Mouse (Mus musculus) bone marrow macrophage, adult 2 months (primary cell): ENCODE results near the gene Tnfaip2.

Experiments used
- CTCF ChIP-seq: IDR thresholded peaks from 2 replicates; pipeline ENCODE4 v1.5.1; 2012; ENCODE audit warnings: low read depth, mild to moderate bottlenecking, low read length, moderate library complexity
- POLR2A ChIP-seq: IDR thresholded peaks from 2 replicates; pipeline ENCODE4 v1.6.1; 2012; ENCODE audit warnings: mild to moderate bottlenecking, low read depth, low read length, borderline replicate concordance

DNA sequence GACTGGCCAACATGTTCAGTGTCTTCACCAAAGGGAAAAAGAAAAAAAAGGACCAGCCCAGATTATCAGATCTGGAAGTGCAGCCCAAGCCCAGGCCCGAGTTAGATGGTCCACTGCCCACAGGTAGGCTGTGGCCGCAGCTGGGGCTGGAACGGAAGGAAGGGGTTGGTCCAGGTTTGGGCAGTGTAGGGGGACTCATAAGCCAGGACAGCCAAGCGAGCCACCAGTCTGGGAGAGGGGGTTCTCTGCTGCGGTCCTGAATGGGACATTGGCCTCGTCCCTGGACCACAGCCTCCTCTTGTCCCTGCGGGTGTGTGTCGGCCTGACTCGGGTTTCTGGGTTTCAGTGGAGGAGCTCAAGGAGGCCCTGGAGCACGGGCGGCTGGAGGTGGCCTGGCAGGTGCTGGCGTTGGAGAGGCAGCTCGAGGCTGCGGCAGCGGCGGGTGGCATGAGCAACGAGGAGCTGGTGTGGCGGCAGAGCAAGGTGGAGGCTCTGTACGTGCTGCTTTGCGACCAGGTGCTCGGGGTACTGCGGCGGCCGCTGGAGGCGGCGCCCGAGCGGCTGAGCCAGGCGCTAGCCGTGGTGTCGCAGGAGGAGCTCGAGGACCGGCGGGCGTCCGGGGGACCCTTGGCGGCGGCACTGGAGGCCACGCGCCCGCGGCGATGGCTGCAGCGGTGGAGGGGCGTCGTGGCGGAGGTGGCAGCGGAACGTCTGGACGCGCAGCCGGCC is 3.1 kb downstream of the Tnfaip2 start:
- TF ChIP-seq CTCF = no peak
- no peak for TF ChIP-seq POLR2A
